Mouse (Mus musculus): Measurements from ENCODE around the gene Setdb1.

DNA sequence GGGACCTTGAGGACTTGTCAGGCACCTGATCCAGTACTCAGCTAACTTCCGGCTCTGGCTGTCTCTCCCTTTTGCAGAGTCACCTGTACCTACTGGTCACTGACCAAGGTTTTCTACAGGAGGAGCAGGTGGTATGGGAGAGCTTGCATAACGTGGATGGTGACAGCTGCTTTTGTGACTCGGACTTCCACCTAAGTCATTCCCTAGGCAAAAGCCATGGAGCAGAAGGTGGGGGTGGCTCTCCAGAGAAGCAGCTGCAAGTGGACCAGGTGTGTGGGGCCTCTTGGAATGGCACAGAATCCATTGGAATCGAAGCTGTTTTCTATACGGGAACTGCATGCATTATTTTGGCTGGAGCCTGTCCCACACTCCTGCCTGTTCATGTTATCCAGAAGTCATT lies 62.3 kb downstream of the Setdb1 start:
- TF ChIP-seq CTCF (IDR thresholded peaks at IDR 0.05; ENCODE audit: low read depth) (no peak), EP300 (IDR thresholded peaks at IDR 0.05; ENCODE audit: low read depth) (no peak)

Data from liver, embryonic 14.5 days (tissue).